Mouse (Mus musculus) brain, embryonic 14.5 days (tissue): ENCODE results near the gene Bcat2.

Experiments used
- CTCF ChIP-seq: fragments of 200-500 bp; IDR thresholded peaks from 2 replicates; pipeline ENCODE4 v1.5.1; 2012; ENCODE audit warnings: inconsistent platforms, mild to moderate bottlenecking, moderate library complexity, borderline replicate concordance; ENCODE audit not compliant: insufficient read depth, insufficient read length; ENCODE audit errors: extremely low read depth
- POLR2A ChIP-seq: fragments of 200-500 bp; IDR thresholded peaks from 2 replicates; pipeline ENCODE4 v1.6.1; 2012; ENCODE audit warnings: mild to moderate bottlenecking, inconsistent platforms, borderline replicate concordance; ENCODE audit not compliant: poor library complexity, insufficient read depth, insufficient read length, severe bottlenecking; ENCODE audit errors: extremely low read depth

DNA sequence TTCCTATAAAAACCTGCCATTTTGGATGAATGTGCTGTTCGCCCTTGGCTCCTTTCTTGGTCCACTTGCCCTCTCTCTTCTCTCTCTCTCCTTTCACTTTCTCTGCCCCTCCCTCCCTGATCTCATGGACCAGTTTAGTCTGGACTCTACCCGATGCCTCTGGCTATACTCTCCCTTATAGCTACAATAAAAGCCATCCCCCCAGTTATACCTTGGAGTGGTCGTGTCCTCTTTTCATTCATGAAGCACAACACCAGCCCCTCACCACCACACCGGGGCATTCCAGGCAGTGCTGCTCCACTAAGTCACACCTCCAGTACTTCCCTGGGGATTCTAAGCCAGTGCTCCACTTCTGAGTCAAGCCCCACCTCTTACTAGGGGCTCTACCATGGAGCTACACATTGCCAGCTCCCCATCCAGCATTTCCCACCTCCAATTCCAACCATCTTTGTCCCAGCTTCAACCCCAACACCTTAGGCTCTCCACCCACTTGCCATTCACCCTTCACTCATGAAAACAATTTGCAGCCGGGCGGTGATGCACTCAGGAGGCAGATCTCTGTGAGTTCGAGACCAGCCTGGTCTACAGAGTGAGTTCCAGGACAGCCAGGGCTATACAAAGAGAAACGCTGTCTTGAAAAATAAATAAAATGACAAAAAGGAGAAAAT lies 2.7 kb upstream of the Bcat2 start:
- TF ChIP-seq CTCF, result no peak
- no peak for TF ChIP-seq POLR2A
